Mouse (Mus musculus): ENCODE measurements around the gene Sarm1. TPM values are rescaled to one million over a fixed set of nuclear protein-coding genes. Genes with fewer than 3 reads are reported as not detected.

Sarm1 gene
- polyA plus RNA-seq (2015; fragmentation: Nextera tagmentation; extraction: Ambion mirVana) = 0.04 TPM in 1 of 2 replicates, not detected in the other

DNA sequence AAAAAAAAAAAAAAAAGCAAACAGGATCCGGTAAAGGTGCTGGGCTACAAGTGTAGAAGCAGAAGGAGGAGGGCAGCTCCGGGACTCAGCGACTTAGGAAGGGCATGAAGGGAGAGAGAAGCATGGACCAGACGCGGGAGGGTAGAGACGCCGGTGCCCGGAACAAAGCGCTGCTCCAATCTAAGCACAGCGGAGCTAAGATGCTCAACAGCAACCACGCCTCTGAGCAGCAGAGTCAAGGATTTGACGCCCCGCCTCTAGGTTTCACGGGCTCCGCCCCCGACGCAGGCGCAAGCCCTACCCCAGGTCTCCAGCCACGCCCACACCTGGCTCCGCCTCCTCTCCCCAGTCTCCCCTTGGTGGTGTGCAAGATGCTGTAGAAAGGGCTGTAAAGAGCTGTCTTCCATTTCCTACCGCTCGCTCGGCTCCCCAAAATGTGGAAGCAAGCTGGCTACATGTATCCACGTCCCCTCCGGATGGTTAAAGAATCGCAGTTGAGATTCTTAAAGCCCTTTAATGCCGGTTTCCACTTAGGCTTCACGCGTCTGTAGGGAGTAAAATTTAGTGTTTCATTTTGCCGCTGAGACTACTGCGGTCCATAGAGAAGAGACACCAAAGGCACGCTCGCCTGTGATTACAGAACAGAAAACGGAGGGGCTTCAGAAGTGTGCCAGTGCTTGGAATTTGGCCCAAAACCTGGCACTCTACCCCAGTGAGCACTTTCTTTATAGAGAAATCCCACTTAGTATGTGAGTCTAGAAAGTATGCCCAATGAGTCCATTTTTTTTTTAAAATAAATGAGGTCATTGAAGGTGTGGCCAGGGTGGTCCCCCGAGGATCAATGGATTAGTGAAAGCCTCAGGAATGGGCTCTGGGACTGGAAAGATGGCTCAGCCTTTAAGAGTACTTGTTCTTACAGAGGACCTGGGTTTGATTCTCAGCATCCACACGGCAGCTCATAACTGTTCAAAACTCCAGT lies at the start of gene Sarm1:
TSS of gene Sarm1 (minus strand) at position 211 of the 979 bp plus-strand sequence.

GRCm38 (mm10) chr11:78536080-78536689 lies 38.6 kb upstream of the Sarm1 start, which contains the start of the genes Tnfaip1 and Ift20:
Gene Tnfaip1, minus strand, starts transcription at chr11:78536332.
Gene Ift20, plus strand, starts transcription at chr11:78536361.

GRCm38 (mm10) chr11:78512025-78512957 lies 14.7 kb upstream of the Sarm1 start, which contains the start of the genes Tmem199 and Poldip2:
Gene Tmem199, minus strand, starts transcription at chr11:78512172.
Gene Poldip2, plus strand, starts transcription at chr11:78512193.

DNA sequence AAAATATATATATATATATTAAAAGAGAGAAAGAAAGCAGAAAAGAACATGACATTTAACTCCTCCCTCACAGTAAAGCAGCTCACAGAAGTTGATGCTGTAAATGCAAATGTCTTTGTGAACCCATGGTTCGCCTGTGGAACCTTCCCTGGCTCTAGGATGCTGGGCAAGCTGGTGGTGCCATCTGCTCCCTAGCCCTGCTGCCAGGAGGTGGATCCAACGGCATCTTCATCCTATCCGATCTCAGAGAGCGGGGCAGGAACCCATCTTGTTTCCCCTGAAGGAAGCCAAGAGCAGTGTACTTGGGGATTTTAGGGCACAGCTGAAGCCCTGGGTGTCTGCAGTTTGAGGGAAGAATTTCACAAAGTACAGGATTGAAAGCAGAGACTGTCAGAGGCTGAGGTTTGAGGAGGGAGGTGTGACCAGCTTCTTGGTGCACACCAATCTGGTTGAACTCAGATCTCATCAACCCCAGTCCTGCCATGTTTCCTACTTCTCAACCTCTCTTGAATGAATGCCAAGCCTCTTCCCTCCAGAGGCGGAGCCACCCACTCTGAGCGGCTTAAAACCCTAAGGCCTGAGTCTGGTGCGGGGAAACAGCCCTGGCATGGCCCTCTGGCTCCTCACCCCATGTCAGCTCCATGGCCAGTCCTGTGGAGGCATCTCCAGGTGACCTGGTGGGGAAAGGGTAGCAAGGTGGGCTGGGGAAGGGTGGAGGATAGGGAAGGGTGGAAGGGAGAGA lies 5.5 kb upstream of the Sarm1 start, which contains the start of gene Sebox:
TSS of gene Sebox (plus strand) at position 539 of the 742 bp plus-strand sequence.

GRCm38 (mm10) chr11:78499004-78499403 lies 1.4 kb upstream of the Sarm1 start, which contains the start of gene Vtn:
Gene Vtn, plus strand, starts transcription at chr11:78499091.

DNA sequence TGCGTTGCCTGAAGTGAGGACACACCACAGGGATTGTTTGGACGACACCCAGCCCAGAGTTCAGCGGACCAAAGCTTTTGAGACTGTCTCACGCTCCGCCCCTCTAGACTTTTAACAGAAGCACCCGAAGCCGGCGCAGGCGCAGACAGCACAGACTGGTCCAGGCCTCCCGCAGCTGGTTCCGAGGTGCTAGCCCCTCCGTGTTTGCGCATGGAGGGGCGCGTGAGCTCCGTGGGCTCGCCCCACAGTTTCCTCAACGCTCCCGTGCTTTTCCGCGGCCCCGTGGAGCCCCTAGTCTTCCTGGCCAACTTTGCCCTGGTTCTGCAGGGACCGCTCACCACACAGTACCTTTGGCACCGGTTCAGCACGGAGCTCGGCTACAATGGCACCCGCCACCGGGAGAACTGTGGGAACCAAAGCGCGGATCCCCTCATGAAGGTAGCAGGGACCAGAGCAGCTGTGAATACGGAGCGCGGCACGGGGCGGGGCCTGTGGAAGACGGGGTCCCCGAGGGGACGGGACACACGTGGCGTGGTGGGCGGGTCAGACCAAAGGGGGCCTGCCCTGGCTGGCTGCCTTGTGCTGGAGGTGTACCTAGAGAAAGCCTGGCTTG lies 31.9 kb downstream of the Sarm1 start, which contains the start of gene Slc46a1:
TSS of gene Slc46a1 (plus strand) at position 130 of the 613 bp plus-strand sequence.

Other genes starting within 250 kb of the Sarm1 start
- gene 2610507B11Rik, start 236.0 kb downstream of the Sarm1 start, polyA plus RNA-seq (2015; fragmentation: Nextera tagmentation; extraction: Ambion mirVana) = 44.2 and 50.1 TPM in 2 replicates
- 0.28 and 0.48 TPM in 2 replicates for gene BC030499, start 206.9 kb downstream of the Sarm1 start, polyA plus RNA-seq (2015; fragmentation: Nextera tagmentation; extraction: Ambion mirVana)
- 32.4 and 32.5 TPM in 2 replicates for gene Spag5, start 196.2 kb downstream of the Sarm1 start, polyA plus RNA-seq (2015; fragmentation: Nextera tagmentation; extraction: Ambion mirVana)
- 1.4 and 1.7 TPM in 2 replicates for gene Aldoc, start 174.8 kb downstream of the Sarm1 start, polyA plus RNA-seq (2015; fragmentation: Nextera tagmentation; extraction: Ambion mirVana)
- 30.3 and 30.6 TPM in 2 replicates for gene Pigs, start 169.3 kb downstream of the Sarm1 start, polyA plus RNA-seq (2015; fragmentation: Nextera tagmentation; extraction: Ambion mirVana)
- 42.3 and 46.7 TPM in 2 replicates for gene Unc119, start 154.3 kb downstream of the Sarm1 start, polyA plus RNA-seq (2015; fragmentation: Nextera tagmentation; extraction: Ambion mirVana)
- not detected in 2 replicates for gene Foxn1, start 111.2 kb downstream of the Sarm1 start, polyA plus RNA-seq (2015; fragmentation: Nextera tagmentation; extraction: Ambion mirVana)
- gene Slc13a2, start 75.5 kb downstream of the Sarm1 start, polyA plus RNA-seq (2015; fragmentation: Nextera tagmentation; extraction: Ambion mirVana) = 0.08 TPM in 1 of 2 replicates, not detected in the other
- gene Slc46a1, start 32.1 kb downstream of the Sarm1 start, polyA plus RNA-seq (2015; fragmentation: Nextera tagmentation; extraction: Ambion mirVana) = 2.3 and 3.3 TPM in 2 replicates
- 0.30 and 0.61 TPM in 2 replicates for gene Vtn, start 1.3 kb upstream of the Sarm1 start, polyA plus RNA-seq (2015; fragmentation: Nextera tagmentation; extraction: Ambion mirVana)
- gene Sebox, start 5.7 kb upstream of the Sarm1 start, polyA plus RNA-seq (2015; fragmentation: Nextera tagmentation; extraction: Ambion mirVana) = not detected in 2 replicates
- 23.5 and 23.7 TPM in 2 replicates for gene Tmem199, start 14.4 kb upstream of the Sarm1 start, polyA plus RNA-seq (2015; fragmentation: Nextera tagmentation; extraction: Ambion mirVana)
- gene Poldip2, start 14.4 kb upstream of the Sarm1 start, polyA plus RNA-seq (2015; fragmentation: Nextera tagmentation; extraction: Ambion mirVana) = 72.2 and 74.8 TPM in 2 replicates
- gene Tnfaip1, start 38.6 kb upstream of the Sarm1 start, polyA plus RNA-seq (2015; fragmentation: Nextera tagmentation; extraction: Ambion mirVana) = 10.6 and 15.0 TPM in 2 replicates
- gene Ift20, start 38.6 kb upstream of the Sarm1 start, polyA plus RNA-seq (2015; fragmentation: Nextera tagmentation; extraction: Ambion mirVana) = 87.4 and 93.9 TPM in 2 replicates
- 37.9 and 39.6 TPM in 2 replicates for gene Tmem97, start 53.0 kb upstream of the Sarm1 start, polyA plus RNA-seq (2015; fragmentation: Nextera tagmentation; extraction: Ambion mirVana)
- gene Nlk, start 199.6 kb upstream of the Sarm1 start, polyA plus RNA-seq (2015; fragmentation: Nextera tagmentation; extraction: Ambion mirVana) = 8.7 and 11.1 TPM in 2 replicates

Measured in spleen, postnatal 0 days (tissue).